In the genomic region with DNA sequence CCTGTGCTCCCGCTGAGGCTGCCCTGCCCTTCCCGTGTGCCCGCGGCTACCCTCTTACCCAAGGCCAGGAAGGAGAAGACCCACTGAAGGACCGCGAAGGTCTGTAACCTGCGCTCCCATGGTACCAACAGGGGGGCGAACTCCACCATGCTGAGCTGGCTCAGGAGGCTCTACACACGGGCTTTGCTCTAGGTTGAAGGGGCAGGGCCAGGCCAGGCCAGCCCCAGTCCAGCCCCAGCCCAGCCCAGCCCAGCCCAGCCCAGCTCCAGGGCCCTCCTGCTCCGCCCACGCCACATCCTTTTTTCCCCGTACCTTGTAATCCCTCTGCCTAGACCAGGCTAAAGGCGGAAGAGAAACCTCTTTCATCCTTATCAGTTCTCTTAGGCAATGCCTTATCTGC, we compare ENCODE assay signal across 8 mouse cellular contexts. TPM values are rescaled to one million over a fixed set of nuclear protein-coding genes. Genes with fewer than 3 reads are reported as not detected.
DNase-seq lines count a peak whose midpoint lies in the region; ATAC-seq and TF ChIP-seq lines count a peak whose summit lies in the region.

A gene (minus strand): TSS at position 203 of the 400 bp plus-strand sequence.

- no peaks in the 10 kb centered on the region for H3K36me3 ChIP-seq in kidney, adult 2 months (ENCODE audit: control insufficient read depth, insufficient read depth, low read length)
- H3K36me3 ChIP-seq in embryonic facial prominence, embryonic 15.5 days: no peaks in the 10 kb centered on the region

- no peak for TF ChIP-seq POLR2A in kidney, adult 2 months (IDR thresholded peaks at IDR 0.05; ENCODE audit: low read depth, low read length)

- H3K9me3 ChIP-seq in embryonic facial prominence, embryonic 15.5 days (replicated peaks): no peaks in the 10 kb centered on the region

- WGBS in kidney, adult 2 months: 12% methylated on average over 13 of the region's 13 CpGs
- WGBS in embryonic facial prominence, embryonic 15.5 days: 11% methylated on average over 13 of the region's 13 CpGs

- no peak within 1 kb of the TSS for H3K27ac ChIP-seq in kidney, adult 2 months (ENCODE audit: insufficient read depth, low read depth, low read length)
- H3K27ac ChIP-seq in embryonic facial prominence, embryonic 15.5 days (replicated peaks): no peak within 1 kb of the TSS

- H3K9ac ChIP-seq in embryonic facial prominence, embryonic 15.5 days: no peak within 1 kb of the TSS

- no peak for DNase-seq in kidney, adult 2 months
- no peak for DNase-seq in kidney, adult 8-10 months
- DNase-seq in liver: peak; percentile 69
- no peak for DNase-seq in spleen, postnatal 4 days (ENCODE audit: low spot score in 2 of 2)
- DNase-seq in c-Kit-positive CD71-positive TER-119-positive erythroid progenitor cells, embryonic 14.5 days (ENCODE audit: low spot score): no peak
- no peak for DNase-seq in thymus, postnatal 10 days (ENCODE audit: low spot score in 2 of 2)

- H3K4me2 ChIP-seq in embryonic facial prominence, embryonic 15.5 days (replicated peaks): peak within 1 kb of the TSS; percentile 31; the same call in 1 of the 2 replicates

- TF ChIP-seq CTCF in kidney, adult 2 months (conservative IDR thresholded peaks at IDR 0.05; ENCODE audit: insufficient read depth, insufficient read length, low read depth, low read length): no peak

- H3K4me3 ChIP-seq in kidney, adult 2 months (ENCODE audit: insufficient read depth, low read depth, low read length): peak within 1 kb of the TSS; percentile 30; the same call in 1 of the 2 replicates
- H3K4me3 ChIP-seq in embryonic facial prominence, embryonic 15.5 days (replicated peaks): no peak within 1 kb of the TSS

- peak; percentile 53 for ATAC-seq in embryonic facial prominence, embryonic 15.5 days (ENCODE audit: insufficient number of reproducible peaks, low FRiP score, low TSS enrichment, low read depth)
- peak; percentile 8; the same call in 1 of the 2 replicates for ATAC-seq in neutrophil, adult 5-6 weeks (ENCODE audit: extremely low read depth, insufficient number of reproducible peaks, low FRiP score, poor library complexity, severe bottlenecking)

- H3K27me3 ChIP-seq in kidney, adult 2 months (replicated peaks; ENCODE audit: control insufficient read depth, insufficient read depth, low read length): no peaks in the 10 kb centered on the region
- peaks cover 25% of the 10 kb centered on the region for H3K27me3 ChIP-seq in embryonic facial prominence, embryonic 15.5 days

- no peaks in the 10 kb centered on the region for H3K4me1 ChIP-seq in kidney, adult 2 months (ENCODE audit: control insufficient read depth, insufficient read depth, low read length)
- peaks cover 12% of the 10 kb centered on the region for H3K4me1 ChIP-seq in embryonic facial prominence, embryonic 15.5 days

RNA-seq across cellular contexts. Expression of the gene that starts here (rescaled TPM):
- polyA plus RNA-seq in kidney, adult 2 months (2012; rRNA removed): 29.6 and 29.7 TPM in 2 replicates
- 2.5 TPM in 2 replicates for polyA plus RNA-seq in embryonic facial prominence, embryonic 15.5 days (2015; fragmentation: Nextera tagmentation; extraction: Ambion mirVana)
- not detected in 2 replicates for total RNA-seq in neutrophil, adult 5-6 weeks (2017)

Comparison
In these comparisons a context has a peak if more than half of its experiments do, and no peak if none do; other contexts are left out.
1. Peak in ATAC-seq in neutrophil, adult 5-6 weeks; RNA of the gene not detected or under 1 TPM.